Mouse (Mus musculus) myocyte (in vitro differentiated cells): ENCODE measurements around the gene Slc23a2.

Experiments used
- CEBPB ChIP-seq: IDR thresholded peaks from 2 replicates; pipeline ENCODE4 v1.6.1; 2011; ENCODE audit warnings: mild to moderate bottlenecking, moderate library complexity; ENCODE audit not compliant: poor library complexity, insufficient read depth, severe bottlenecking
- E2F4 ChIP-seq: IDR thresholded peaks from one replicate; pipeline ENCODE4 v1.6.1; 2011; ENCODE audit warnings: mild to moderate bottlenecking, control low read depth, moderate library complexity; ENCODE audit not compliant: insufficient read depth
- MAX ChIP-seq: IDR thresholded peaks from one replicate; pipeline ENCODE4 v1.6.1; 2011; ENCODE audit warnings: low read depth, mild to moderate bottlenecking, control low read depth
- MYOD1 ChIP-seq, 3 experiments: IDR thresholded peaks; one replicate each; pipeline ENCODE4 v1.6.1; 2011; ENCODE audit warnings: control low read depth in 2 of 3, low read depth in 2 of 3, mild to moderate bottlenecking in 2 of 3, moderate library complexity in 1 of 3; ENCODE audit not compliant: insufficient read length in 2 of 3, control insufficient read depth in 1 of 3
- MYOG ChIP-seq, 3 experiments: IDR thresholded peaks; one replicate each; pipeline ENCODE4 v1.6.1; 2011; ENCODE audit warnings: control low read depth in 2 of 3, low read depth in 2 of 3, mild to moderate bottlenecking in 2 of 3; ENCODE audit not compliant: insufficient read length in 2 of 3, control insufficient read depth in 1 of 3, insufficient read depth in 1 of 3
- POLR2A ChIP-seq: IDR thresholded peaks from one replicate; pipeline ENCODE4 v1.6.1; 2011; ENCODE audit warnings: low read depth, mild to moderate bottlenecking, control low read depth, moderate library complexity; ENCODE audit not compliant: insufficient read length
- POLR2AphosphoS2 ChIP-seq: IDR thresholded peaks from one replicate; pipeline ENCODE4 v1.6.1; 2011; ENCODE audit warnings: low read depth, control low read depth; ENCODE audit not compliant: insufficient read length
- REST ChIP-seq: IDR thresholded peaks from one replicate; pipeline ENCODE4 v1.6.1; 2011; ENCODE audit warnings: mild to moderate bottlenecking, control low read depth, moderate library complexity; ENCODE audit not compliant: insufficient read depth, insufficient read length
- SRF ChIP-seq: IDR thresholded peaks from one replicate; pipeline ENCODE4 v1.6.1; 2011; ENCODE audit warnings: low read depth; ENCODE audit not compliant: control insufficient read depth, insufficient read length
- TCF12 ChIP-seq: IDR thresholded peaks from one replicate; pipeline ENCODE4 v1.6.1; 2011; ENCODE audit warnings: mild to moderate bottlenecking, control low read depth; ENCODE audit not compliant: poor library complexity, insufficient read depth, severe bottlenecking
- TCF3 ChIP-seq: IDR thresholded peaks from one replicate; pipeline ENCODE4 v1.6.1; 2011; ENCODE audit warnings: low read depth, control low read depth; ENCODE audit not compliant: insufficient read length
- USF1 ChIP-seq: IDR thresholded peaks from one replicate; pipeline ENCODE4 v1.6.1; 2011; ENCODE audit warnings: low read depth, mild to moderate bottlenecking, control low read depth, moderate library complexity

DNA sequence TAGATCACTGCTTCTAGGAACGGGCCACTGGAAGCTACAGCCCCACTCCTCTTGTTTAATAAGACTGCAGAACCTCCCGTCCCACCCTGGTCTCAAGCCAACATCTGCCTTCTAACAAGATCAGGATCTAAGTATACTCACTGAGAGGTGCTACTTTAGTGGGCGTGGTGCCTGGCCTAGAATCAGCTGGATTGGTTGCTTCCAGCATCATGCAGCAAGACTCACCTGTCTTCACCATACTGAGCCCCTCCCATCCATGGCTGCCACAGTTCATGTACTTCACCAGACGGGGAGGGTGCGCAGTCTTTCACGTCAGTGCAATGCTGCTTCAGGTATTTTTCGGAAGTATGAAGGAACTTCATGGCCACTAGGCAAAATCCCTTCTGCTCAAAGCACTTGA, 34.5 kb upstream of the Slc23a2 start:
- TF ChIP-seq POLR2A = no peak
- TF ChIP-seq MAX = no peak
- no peak for TF ChIP-seq TCF3
- no peak for TF ChIP-seq REST
- TF ChIP-seq MYOG (IDR thresholded peaks at IDR 0.05; ENCODE audit: control insufficient read depth in 1 of 3, insufficient read depth in 1 of 3, insufficient read length in 2 of 3, low read depth in 2 of 3) = no peak
- no peak for TF ChIP-seq CEBPB
- TF ChIP-seq SRF = no peak
- TF ChIP-seq MYOD1 (IDR thresholded peaks at IDR 0.05; ENCODE audit: control insufficient read depth in 1 of 3, insufficient read length in 2 of 3, low read depth in 2 of 3) = no peak
- no peak for TF ChIP-seq TCF12
- no peak for TF ChIP-seq POLR2AphosphoS2
- no peak for TF ChIP-seq E2F4
- no peak for TF ChIP-seq USF1
